ENCODE assay signal across 17 mouse cellular contexts in genomic region chr5:38094331-38094730, GRCm38 (mm10). TPM values are rescaled to one million over a fixed set of nuclear protein-coding genes. Genes with fewer than 3 reads are reported as not detected.
DNase-seq lines count a peak whose midpoint lies in the region; TF ChIP-seq lines count a peak whose summit lies in the region.
"Had no signal": no experiment of that assay in that cellular context is flagged by ENCODE, and none has a peak within 500 bp of the region (broad histone marks: within the 10 kb centered on the region; RNA-seq: fewer than 3 reads in every experiment).

No protein-coding gene starts in this region.

- H3K27ac ChIP-seq in heart, embryonic 10.5 days, result no peak overlapping the region
- H3K27ac ChIP-seq in heart, adult 2 months, result no peak overlapping the region

- H3K9me3 ChIP-seq in heart, embryonic 10.5 days, result no peaks in the 10 kb centered on the region
- H3K9me3 ChIP-seq: G1E had no signal

- no peak overlapping the region for H3K9ac ChIP-seq in heart, adult 2 months (ENCODE audit: low read depth, low read length)

- TF ChIP-seq POLR2A in heart, adult 2 months (IDR thresholded peaks at IDR 0.05; ENCODE audit: insufficient read depth, low read depth, low read length), result no peak

- no peak for TF ChIP-seq CTCF in heart, adult 2 months (IDR thresholded peaks at IDR 0.05)

- DNase-seq in heart, adult 11 months, result peak; percentile 61
- no peak for DNase-seq in heart, postnatal 10 days
- peak; percentile 52 for DNase-seq in heart, embryonic 10.5 days (ENCODE audit: low spot score)
- no peak for DNase-seq in heart, adult 2 months
- DNase-seq: adrenal gland, adult 2 months; adrenal gland, adult 8-10 months; adrenal gland, postnatal 10 days; adrenal gland, postnatal 14 days; adrenal gland, postnatal 25 days; adrenal gland, postnatal 36 days; B cell, adult 2 months; cerebellum, adult 11 months; cerebellum, adult 11-12 months; cerebellum, adult 18-20 months had no signal

- no peak for TF ChIP-seq EP300 in heart, adult 2 months (IDR thresholded peaks at IDR 0.05; ENCODE audit: insufficient read depth, low read depth, low read length)

- H3K4me1 ChIP-seq in heart, embryonic 10.5 days, result no peaks in the 10 kb centered on the region
- no peaks in the 10 kb centered on the region; the same call in 1 of the 2 replicates for H3K4me1 ChIP-seq in heart, adult 2 months (ENCODE audit: control insufficient read depth, insufficient read depth, low read length)

- no peak overlapping the region for H3K4me3 ChIP-seq in heart, embryonic 10.5 days
- no peak overlapping the region for H3K4me3 ChIP-seq in heart, adult 2 months

- H3K36me3 ChIP-seq in heart, embryonic 10.5 days, result no peaks in the 10 kb centered on the region
- H3K36me3 ChIP-seq in heart, adult 2 months (ENCODE audit: control insufficient read depth, insufficient read depth, low read length), result no peaks in the 10 kb centered on the region

- intact Hi-C loops in heart, postnatal 10 days (cut with DNase I), result loop anchor here (5.0 kb wide), 2 partner anchors 187 to 797 kb away; no protein-coding TSS in a partner anchor
- intact Hi-C loops in heart, adult 2 months (cut with DNase I), result loop anchor here (5.0 kb wide), 1 partner anchor 272 kb away; the partner anchor contains the start of gene Msx1

- H3K79me2 ChIP-seq in heart, adult 2 months (replicated peaks; ENCODE audit: control insufficient read depth, insufficient read depth, low read length), result no peaks in the 10 kb centered on the region

- WGBS in heart, embryonic 10.5 days, result 94% methylated on average over 2 of the region's 2 CpGs
- WGBS in heart, adult 2 months, result 97% methylated on average over 2 of the region's 2 CpGs

- H3K27me3 ChIP-seq in heart, embryonic 10.5 days (ENCODE audit: insufficient read depth, poor library complexity, severe bottlenecking), result no peaks in the 10 kb centered on the region
- no peaks in the 10 kb centered on the region for H3K27me3 ChIP-seq in heart, adult 2 months (ENCODE audit: control insufficient read depth, insufficient read depth, low read length)
- H3K27me3 ChIP-seq: CH12.LX, Patski had no signal

RNA-seq across cellular contexts. Expression of gene Stx18, which starts 55.8 kb away (rescaled TPM):
- 10 to 100 TPM; 20.9 to 22.2 TPM for total RNA-seq in heart, postnatal 10 days (2021)
- 37.2 and 43.0 TPM in 2 replicates for polyA plus RNA-seq in heart, embryonic 10.5 days (2016; fragmentation: Nextera tagmentation; extraction: Ambion mirVana)
- 10 to 100 TPM; 15.9 to 18.5 TPM for total RNA-seq in heart, adult 2 months (2021)
- polyA plus RNA-seq in heart, adult 2 months (2012; rRNA removed), result 12.1 and 14.9 TPM in 2 replicates

Comparison
In these comparisons a context has a peak if more than half of its experiments do, and no peak if none do; other contexts are left out.
1. DNase-seq: peak in heart, adult 11 months (single experiment) and heart, embryonic 10.5 days (single experiment); none in heart, postnatal 10 days (0 of 2) and heart, adult 2 months (0 of 2).